In genomic region chr16:17124119-17124870, GRCm38 (mm10) we compare ENCODE assay signal across 8 mouse cellular contexts. TPM values are rescaled to one million over a fixed set of nuclear protein-coding genes. Genes with fewer than 3 reads are reported as not detected.
DNase-seq lines count a peak whose midpoint lies in the region; ATAC-seq lines count a peak whose summit lies in the region.

No protein-coding gene starts in this region.

- 0 out of 2 replicates have a peak, but pooled peaks cover 5% of the 10 kb centered on the region for H3K36me3 ChIP-seq in heart, embryonic 15.5 days
- H3K36me3 ChIP-seq in hindbrain, embryonic 15.5 days: no peaks in the 10 kb centered on the region
- no peaks in the 10 kb centered on the region for H3K36me3 ChIP-seq in midbrain, embryonic 15.5 days (replicated peaks)

- peaks cover 21% of the 10 kb centered on the region for H3K4me1 ChIP-seq in heart, embryonic 15.5 days (replicated peaks)
- H3K4me1 ChIP-seq in brown adipose tissue, adult 24 weeks (ENCODE audit: control insufficient read depth, insufficient read depth, insufficient read length, low read length): no peaks in the 10 kb centered on the region
- H3K4me1 ChIP-seq in hindbrain, embryonic 15.5 days (replicated peaks): peaks cover 25% of the 10 kb centered on the region
- H3K4me1 ChIP-seq in midbrain, embryonic 15.5 days: peaks cover 20% of the 10 kb centered on the region

- no peaks in the 10 kb centered on the region for H3K9me3 ChIP-seq in heart, embryonic 15.5 days (replicated peaks)
- no peaks in the 10 kb centered on the region for H3K9me3 ChIP-seq in hindbrain, embryonic 15.5 days
- H3K9me3 ChIP-seq in midbrain, embryonic 15.5 days: no peaks in the 10 kb centered on the region

- H3K27ac ChIP-seq in heart, embryonic 15.5 days: peak overlapping the region; percentile 40; the same call in 1 of the 2 replicates
- no peak overlapping the region for H3K27ac ChIP-seq in brown adipose tissue, adult 24 weeks (replicated peaks; ENCODE audit: low read depth, low read length)
- no peak overlapping the region for H3K27ac ChIP-seq in hindbrain, embryonic 15.5 days (replicated peaks)
- H3K27ac ChIP-seq in midbrain, embryonic 15.5 days: no peak overlapping the region

- H3K4me3 ChIP-seq in heart, embryonic 15.5 days: peak overlapping the region; percentile 61
- 0 out of 2 replicates have a peak overlapping the region, but pooled peaks have one; percentile 5 for H3K4me3 ChIP-seq in brown adipose tissue, adult 24 weeks (ENCODE audit: insufficient read depth, low read depth, low read length)
- peak overlapping the region; percentile 47 for H3K4me3 ChIP-seq in hindbrain, embryonic 15.5 days
- H3K4me3 ChIP-seq in midbrain, embryonic 15.5 days: peak overlapping the region; percentile 43

- peak overlapping the region; percentile 92 for H3K4me2 ChIP-seq in heart, embryonic 15.5 days
- H3K4me2 ChIP-seq in hindbrain, embryonic 15.5 days: peak overlapping the region; percentile 89
- H3K4me2 ChIP-seq in midbrain, embryonic 15.5 days: peak overlapping the region; percentile 71

- DNase-seq in heart, postnatal 4 days: no peak
- DNase-seq in layer of hippocampus, adult 11-12 months (ENCODE audit: low spot score): no peak
- DNase-seq in gastrocnemius, postnatal 36 days: no peak
- DNase-seq in left cerebral cortex, adult 9 months (ENCODE audit: low spot score in 2 of 2): no peak

- 5% methylated on average over 22 of the region's 22 CpGs for WGBS in heart, embryonic 15.5 days
- under 1% methylated on average over 22 of the region's 22 CpGs for WGBS in hindbrain, embryonic 15.5 days
- WGBS in midbrain, embryonic 15.5 days: 2% methylated on average over 22 of the region's 22 CpGs

- no peaks in the 10 kb centered on the region for H3K27me3 ChIP-seq in heart, embryonic 15.5 days
- no peaks in the 10 kb centered on the region for H3K27me3 ChIP-seq in hindbrain, embryonic 15.5 days
- H3K27me3 ChIP-seq in midbrain, embryonic 15.5 days (replicated peaks): no peaks in the 10 kb centered on the region

- peak overlapping the region; percentile 65 for H3K9ac ChIP-seq in heart, embryonic 15.5 days
- H3K9ac ChIP-seq in hindbrain, embryonic 15.5 days: peak overlapping the region; percentile 38
- peak overlapping the region; percentile 18 for H3K9ac ChIP-seq in midbrain, embryonic 15.5 days

- ATAC-seq in heart, embryonic 15.5 days (replicated peaks; ENCODE audit: insufficient number of reproducible peaks, insufficient read depth, low FRiP score, low read depth): no peak; the same call in 1 of the 2 replicates
- ATAC-seq in hindbrain, embryonic 15.5 days (ENCODE audit: low FRiP score, low read depth): peak; percentile 42
- ATAC-seq in midbrain, embryonic 15.5 days (replicated peaks): peak; percentile 25; the same call in 1 of the 2 replicates

- intact Hi-C loops in gastrocnemius, postnatal 36 days (cut with DNase I): no loop called here

RNA-seq across cellular contexts. Expression of gene 2610318N02Rik, which starts 0.7 kb away (rescaled TPM):
- polyA plus RNA-seq in heart, embryonic 15.5 days (2015; fragmentation: Nextera tagmentation; extraction: Ambion mirVana): 13.2 and 18.4 TPM in 2 replicates
- 1 to 10 TPM; 4.1 to 4.3 TPM for total RNA-seq in heart, postnatal 4 days (2021)
- polyA plus RNA-seq in brown adipose tissue, adult 24 weeks (2012; ENCODE audit: insufficient read depth, insufficient read length, missing spikeins): not detected in 2 replicates
- 12.4 and 18.7 TPM in 2 replicates for polyA plus RNA-seq in hindbrain, embryonic 15.5 days (2015; fragmentation: Nextera tagmentation; extraction: Ambion mirVana)
- 15.2 and 15.6 TPM in 2 replicates for polyA plus RNA-seq in midbrain, embryonic 15.5 days (2015; fragmentation: Nextera tagmentation; extraction: Ambion mirVana)
- under 1 TPM in 1 of 2 experiments, not detected in 1; 0.92 TPM for total RNA-seq in gastrocnemius, postnatal 36 days (2021)

RNA-seq across cellular contexts. Expression of gene Sdf2l1, which starts 7.9 kb away (rescaled TPM):
- polyA plus RNA-seq in heart, embryonic 15.5 days (2015; fragmentation: Nextera tagmentation; extraction: Ambion mirVana): 41.7 and 58.8 TPM in 2 replicates
- total RNA-seq in heart, postnatal 4 days (2021): 10 to 100 TPM in 1 of 2 experiments, 1 to 10 TPM in 1; 8.2 to 10.5 TPM
- polyA plus RNA-seq in brown adipose tissue, adult 24 weeks (2012; ENCODE audit: insufficient read depth, insufficient read length, missing spikeins): 4.7 and 4.8 TPM in 2 replicates
- polyA plus RNA-seq in hindbrain, embryonic 15.5 days (2015; fragmentation: Nextera tagmentation; extraction: Ambion mirVana): 37.4 and 38.3 TPM in 2 replicates
- 29.8 and 32.7 TPM in 2 replicates for polyA plus RNA-seq in midbrain, embryonic 15.5 days (2015; fragmentation: Nextera tagmentation; extraction: Ambion mirVana)
- 1 to 10 TPM; 3.8 to 4.8 TPM for total RNA-seq in gastrocnemius, postnatal 36 days (2021)

RNA-seq across cellular contexts. Expression of gene Ppil2, which starts 13.2 kb away (rescaled TPM):
- 89.8 and 106 TPM in 2 replicates for polyA plus RNA-seq in heart, embryonic 15.5 days (2015; fragmentation: Nextera tagmentation; extraction: Ambion mirVana)
- 10 to 100 TPM; 49.0 to 52.5 TPM for total RNA-seq in heart, postnatal 4 days (2021)
- polyA plus RNA-seq in brown adipose tissue, adult 24 weeks (2012; ENCODE audit: insufficient read depth, insufficient read length, missing spikeins): 48.5 and 51.7 TPM in 2 replicates
- polyA plus RNA-seq in hindbrain, embryonic 15.5 days (2015; fragmentation: Nextera tagmentation; extraction: Ambion mirVana): 142 and 148 TPM in 2 replicates
- polyA plus RNA-seq in midbrain, embryonic 15.5 days (2015; fragmentation: Nextera tagmentation; extraction: Ambion mirVana): 146 and 156 TPM in 2 replicates
- total RNA-seq in gastrocnemius, postnatal 36 days (2021): 10 to 100 TPM; 23.2 to 29.4 TPM

RNA-seq across cellular contexts. Expression of gene Ydjc, which starts 20.1 kb away (rescaled TPM):
- polyA plus RNA-seq in heart, embryonic 15.5 days (2015; fragmentation: Nextera tagmentation; extraction: Ambion mirVana): 4.5 and 6.6 TPM in 2 replicates
- 1 to 10 TPM; 1.9 to 2.9 TPM for total RNA-seq in heart, postnatal 4 days (2021)
- not detected in 2 replicates for polyA plus RNA-seq in brown adipose tissue, adult 24 weeks (2012; ENCODE audit: insufficient read depth, insufficient read length, missing spikeins)
- polyA plus RNA-seq in hindbrain, embryonic 15.5 days (2015; fragmentation: Nextera tagmentation; extraction: Ambion mirVana): 44.3 and 48.1 TPM in 2 replicates
- 37.3 and 43.7 TPM in 2 replicates for polyA plus RNA-seq in midbrain, embryonic 15.5 days (2015; fragmentation: Nextera tagmentation; extraction: Ambion mirVana)
- total RNA-seq in gastrocnemius, postnatal 36 days (2021): under 1 TPM in 1 of 2 experiments, not detected in 1; 0.20 TPM

RNA-seq across cellular contexts. Expression of gene Ccdc116, which starts 22.7 kb away (rescaled TPM):
- 0.16 and 0.34 TPM in 2 replicates for polyA plus RNA-seq in heart, embryonic 15.5 days (2015; fragmentation: Nextera tagmentation; extraction: Ambion mirVana)
- total RNA-seq in heart, postnatal 4 days (2021): under 1 TPM; 0.26 to 0.32 TPM
- not detected in 2 replicates for polyA plus RNA-seq in brown adipose tissue, adult 24 weeks (2012; ENCODE audit: insufficient read depth, insufficient read length, missing spikeins)
- 3.4 and 4.1 TPM in 2 replicates for polyA plus RNA-seq in hindbrain, embryonic 15.5 days (2015; fragmentation: Nextera tagmentation; extraction: Ambion mirVana)
- polyA plus RNA-seq in midbrain, embryonic 15.5 days (2015; fragmentation: Nextera tagmentation; extraction: Ambion mirVana): 2.9 and 3.7 TPM in 2 replicates
- under 1 TPM in 1 of 2 experiments, not detected in 1; 0.26 TPM for total RNA-seq in gastrocnemius, postnatal 36 days (2021)

Comparison
In these comparisons a context has a peak if more than half of its experiments do, and no peak if none do; other contexts are left out.
1. H3K4me3 ChIP-seq: peak in every context shown above with its lines; median percentile 61 in heart, embryonic 15.5 days; 47 in hindbrain, embryonic 15.5 days; 43 in midbrain, embryonic 15.5 days; 5 in brown adipose tissue, adult 24 weeks.
2. RNA of gene 2610318N02Rik, which starts 0.7 kb away (polyA plus RNA-seq): 15.2 to 15.6 TPM in midbrain, embryonic 15.5 days, 13.2 to 18.4 TPM in heart, embryonic 15.5 days and 12.4 to 18.7 TPM in hindbrain, embryonic 15.5 days; not detected in brown adipose tissue, adult 24 weeks; every median in the first group is over 10 times any median in the second.
3. Peak in every context shown above with its lines, with median percentiles within 50 percentile points of each other: H3K4me2 ChIP-seq and H3K9ac ChIP-seq.